Mouse (Mus musculus) bone marrow macrophage, adult 2 months (primary cell): ENCODE measurements around the gene Gk5. TPM values are rescaled to one million over a fixed set of nuclear protein-coding genes. Genes with fewer than 3 reads are reported as not detected.
A peak's percentile ranks its signal among the peaks of the same experiment; 100 is the strongest.

Source experiments
- H3K27ac ChIP-seq: 2 replicates; pipeline ENCODE4 v1.5.1; 2012; ENCODE audit warnings: low read depth, low read length; ENCODE audit not compliant: insufficient read depth
- H3K4me1 ChIP-seq: 2 replicates; pipeline ENCODE4 v1.6.1; 2012; ENCODE audit warnings: low read length; ENCODE audit not compliant: control insufficient read depth, insufficient read depth
- H3K4me3 ChIP-seq: 2 replicates; pipeline ENCODE4 v1.5.1; 2012; ENCODE audit warnings: mild to moderate bottlenecking, low read length, moderate library complexity; ENCODE audit not compliant: insufficient read depth
- CTCF ChIP-seq: IDR thresholded peaks from 2 replicates; pipeline ENCODE4 v1.5.1; 2012; ENCODE audit warnings: low read depth, mild to moderate bottlenecking, low read length, moderate library complexity
- POLR2A ChIP-seq: IDR thresholded peaks from 2 replicates; pipeline ENCODE4 v1.6.1; 2012; ENCODE audit warnings: mild to moderate bottlenecking, low read depth, low read length, borderline replicate concordance
- polyA plus RNA-seq: library from polyadenylated mRNA; stranded (reverse); fragments of >200 nt; gene quantifications from 2 replicates; pipeline ENCODE4 v1.2.4, GENCODE M21; 2012; ENCODE audit not compliant: missing spikeins, insufficient read depth, insufficient read length

Gene Gk5
- polyA plus RNA-seq, 1 experiment, result 2.6 TPM

- H3K4me3 ChIP-seq, result no peak overlapping the region
- H3K4me1 ChIP-seq, result peaks cover 4% of the 10 kb centered on the region; the same call in 1 of the 2 replicates
- no peak for TF ChIP-seq CTCF
- no peak for TF ChIP-seq POLR2A
- H3K27ac ChIP-seq, result no peak overlapping the region
Observed at GRCm38 (mm10) chr9:96170600-96170999, 51.4 kb downstream of the Gk5 start.

- Histone ChIP-seq H3K4me3 (no peak overlapping the region), H3K27ac (no peak overlapping the region), H3K4me1 (no peaks in the 10 kb centered on the region)
- TF ChIP-seq POLR2A, result no peak
- TF ChIP-seq CTCF, result no peak
Observed at GRCm38 (mm10) chr9:96184909-96185308, 65.7 kb downstream of the Gk5 start.

- no peak for TF ChIP-seq POLR2A
- TF ChIP-seq CTCF, result no peak
- Histone ChIP-seq H3K4me3 (no peak overlapping the region), H3K27ac (no peak overlapping the region), H3K4me1 (no peaks in the 10 kb centered on the region)
Observed at GRCm38 (mm10) chr9:96186701-96187100, 67.5 kb downstream of the Gk5 start.

GRCm38 (mm10) chr9:96195885-96196622 lies 76.9 kb downstream of the Gk5 start, which contains the start of gene Tfdp2:
Gene Tfdp2, plus strand, starts transcription at chr9:96196275.
- Histone ChIP-seq H3K27ac (no peak within 1 kb of the TSS), H3K4me1 (no peaks in the 10 kb centered on the region), H3K4me3 (peak within 1 kb of the TSS; percentile 79)
- no peak for TF ChIP-seq POLR2A
- TF ChIP-seq CTCF, result no peak

- Histone ChIP-seq H3K4me1 (no peaks in the 10 kb centered on the region), H3K4me3 (peak overlapping the region; percentile 79), H3K27ac (no peak overlapping the region)
- no peak for TF ChIP-seq POLR2A
Observed at GRCm38 (mm10) chr9:96196636-96197181, 77.5 kb downstream of the Gk5 start.

- H3K4me3 ChIP-seq, result no peak overlapping the region
- no peaks in the 10 kb centered on the region for H3K4me1 ChIP-seq
- TF ChIP-seq POLR2A, result no peak
- TF ChIP-seq CTCF, result no peak
- no peak overlapping the region for H3K27ac ChIP-seq
Observed at GRCm38 (mm10) chr9:96197806-96198205, 78.6 kb downstream of the Gk5 start.

- TF ChIP-seq POLR2A (no peak), CTCF (no peak)
Observed at GRCm38 (mm10) chr9:96203663-96204062, 84.5 kb downstream of the Gk5 start.

GRCm38 (mm10) chr9:96207428-96207827 lies 88.3 kb downstream of the Gk5 start:
- TF ChIP-seq CTCF (no peak), POLR2A (no peak)
- H3K27ac ChIP-seq, result no peak overlapping the region
- H3K4me3 ChIP-seq, result no peak overlapping the region
- H3K4me1 ChIP-seq, result no peaks in the 10 kb centered on the region

More at GRCm38 (mm10) chr9:96203663-96204062, 84.5 kb downstream of the Gk5 start:
- Histone ChIP-seq H3K4me1 (no peaks in the 10 kb centered on the region), H3K4me3 (no peak overlapping the region), H3K27ac (no peak overlapping the region)

GRCm38 (mm10) chr9:96213036-96213645 lies 94.0 kb downstream of the Gk5 start:
- no peak overlapping the region for H3K27ac ChIP-seq

GRCm38 (mm10) chr9:96214171-96214570 lies 95.0 kb downstream of the Gk5 start:
- Histone ChIP-seq H3K27ac (no peak overlapping the region), H3K4me3 (no peak overlapping the region), H3K4me1 (no peaks in the 10 kb centered on the region)
- no peak for TF ChIP-seq CTCF
- TF ChIP-seq POLR2A, result no peak

More at GRCm38 (mm10) chr9:96213036-96213645, 94.0 kb downstream of the Gk5 start:
- Histone ChIP-seq H3K4me3 (no peak overlapping the region), H3K4me1 (no peaks in the 10 kb centered on the region)
- no peak for TF ChIP-seq CTCF
- TF ChIP-seq POLR2A, result no peak
